Mouse (Mus musculus) retina, postnatal 1 day (tissue): ENCODE data around the gene Rpp21.
A peak's percentile ranks its signal among the peaks of the same experiment; 100 is the strongest.
"Not testable (repeated sequence)": the region's sequence is repeated elsewhere in the genome, so short reads cannot be mapped to it uniquely, and the experiment has no call there.

Experiments used
- DNase-seq: peaks from one replicate; pipeline ENCODE4 v3.0.0-alpha.2; 2012

The Rpp21 gene

DNA sequence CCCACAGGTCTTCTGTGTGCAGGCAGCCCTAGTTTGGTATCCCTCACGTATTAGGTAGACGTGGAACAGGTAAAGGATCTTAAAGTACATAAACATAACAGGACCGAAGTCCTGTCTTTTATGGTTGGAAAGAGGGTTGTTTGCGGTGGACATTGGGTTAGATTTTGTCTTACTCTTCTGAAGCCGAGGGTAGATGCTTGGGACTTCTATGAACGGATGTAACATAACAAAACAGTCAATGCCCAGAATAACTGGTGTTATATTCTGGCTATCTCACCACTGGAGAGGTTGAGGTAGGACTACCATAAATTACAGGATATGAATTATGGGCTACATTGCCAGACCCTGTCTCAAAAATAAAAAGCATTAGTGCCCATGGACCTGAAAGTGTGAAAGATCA, at the start of gene Rpp21:
Gene Rpp21, minus strand, starts transcription at position 101 of the 400 bp plus-strand sequence.
- no peak for DNase-seq

DNA sequence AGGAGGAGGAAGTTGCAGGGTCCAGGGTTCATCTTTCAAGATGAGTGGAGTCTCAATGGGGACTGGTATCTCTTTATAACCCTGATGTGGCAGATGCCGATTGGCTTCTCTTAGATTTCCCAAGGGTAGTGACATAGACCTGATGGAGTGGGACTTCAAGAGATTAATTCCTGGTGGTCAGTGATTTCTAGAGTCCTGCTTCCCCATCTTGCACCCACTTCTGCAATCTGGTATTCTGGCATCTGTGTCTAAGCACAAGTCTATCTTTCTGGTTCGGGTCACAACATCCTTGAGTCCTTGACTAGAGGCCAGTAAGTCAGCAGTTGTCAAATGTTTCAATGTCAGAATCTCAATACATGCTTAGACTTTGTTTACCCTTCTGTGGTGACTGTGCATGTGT, 28.5 kb upstream of the Rpp21 start, which contains the start of gene H2-M10.2:
Gene H2-M10.2, minus strand, starts transcription at position 101 of the 400 bp plus-strand sequence.
- no peak for DNase-seq

DNA sequence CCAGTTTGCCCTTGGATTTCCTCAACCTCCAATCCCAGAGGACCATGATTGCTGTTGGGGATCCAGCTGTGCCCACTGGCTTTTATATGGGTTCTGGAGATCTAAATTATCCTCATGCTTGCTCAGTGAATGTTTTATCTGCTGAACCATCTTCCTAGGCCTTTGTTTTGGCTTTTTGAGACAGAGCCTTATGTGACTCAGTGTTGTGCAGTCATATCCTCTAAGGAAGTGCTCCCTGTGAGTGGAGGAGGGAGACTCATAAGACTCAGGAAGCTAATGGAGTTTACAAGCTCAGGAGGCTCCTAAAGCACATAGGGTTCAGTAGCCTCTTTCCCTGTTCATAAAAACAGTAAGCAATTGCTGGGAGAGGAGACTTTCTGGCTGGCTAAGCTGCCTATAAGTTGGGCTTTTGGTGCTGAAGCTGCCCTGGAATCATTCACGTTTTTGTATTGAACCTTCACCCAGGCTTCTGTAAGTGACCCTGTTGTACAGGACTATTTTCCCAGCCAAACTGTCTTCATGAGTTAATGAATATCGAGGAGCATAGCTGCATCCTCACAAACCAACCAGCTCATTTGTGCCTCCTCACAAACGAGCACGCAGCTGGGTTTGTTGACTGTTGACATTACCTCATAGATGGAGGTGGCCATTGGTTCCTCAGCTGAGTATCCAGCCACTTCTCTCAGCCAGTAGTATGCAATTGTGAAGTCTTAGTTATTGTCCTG, 23.8 kb upstream of the Rpp21 start:
- no peak for DNase-seq

DNA sequence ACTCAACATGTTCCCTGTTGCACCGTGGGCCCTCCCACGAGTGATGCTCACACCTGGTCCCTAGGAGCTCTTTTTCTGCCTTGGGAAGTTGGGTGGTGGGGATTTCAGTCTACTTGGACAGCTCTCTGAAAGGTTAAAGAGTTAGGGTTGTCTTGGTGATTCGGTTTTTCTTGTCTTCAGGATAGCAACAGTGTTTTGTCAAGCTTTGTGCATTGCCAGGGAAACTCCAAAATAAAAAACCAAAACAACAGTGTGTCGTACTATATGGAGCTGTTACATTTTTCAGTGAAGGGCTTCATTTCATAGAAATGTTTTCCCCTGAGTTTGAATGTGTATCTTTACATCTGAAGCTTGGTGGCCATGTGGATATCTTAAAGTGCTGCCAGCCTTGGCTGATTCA, 16.9 kb upstream of the Rpp21 start:
- DNase-seq: no peak

DNA sequence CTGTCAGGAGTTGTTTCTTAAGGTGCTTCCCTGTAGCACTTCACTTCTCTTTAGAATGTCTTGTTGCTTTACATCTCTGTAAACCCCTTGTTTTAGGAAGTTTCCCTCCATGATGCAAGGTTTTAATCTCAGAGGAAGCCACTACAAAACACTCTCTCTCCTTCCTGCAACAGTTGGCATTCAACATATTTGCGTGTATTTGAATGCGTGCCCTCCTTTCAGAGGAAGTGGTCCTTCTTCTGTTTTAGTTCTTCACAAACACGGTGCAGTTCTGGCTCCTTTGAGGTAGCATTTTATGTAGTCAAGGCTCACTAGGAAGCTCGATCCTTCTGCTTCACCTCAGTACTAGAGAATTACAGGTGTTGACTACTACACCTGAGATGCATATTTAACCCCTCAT, 15.9 kb upstream of the Rpp21 start:
- DNase-seq: no peak

DNA sequence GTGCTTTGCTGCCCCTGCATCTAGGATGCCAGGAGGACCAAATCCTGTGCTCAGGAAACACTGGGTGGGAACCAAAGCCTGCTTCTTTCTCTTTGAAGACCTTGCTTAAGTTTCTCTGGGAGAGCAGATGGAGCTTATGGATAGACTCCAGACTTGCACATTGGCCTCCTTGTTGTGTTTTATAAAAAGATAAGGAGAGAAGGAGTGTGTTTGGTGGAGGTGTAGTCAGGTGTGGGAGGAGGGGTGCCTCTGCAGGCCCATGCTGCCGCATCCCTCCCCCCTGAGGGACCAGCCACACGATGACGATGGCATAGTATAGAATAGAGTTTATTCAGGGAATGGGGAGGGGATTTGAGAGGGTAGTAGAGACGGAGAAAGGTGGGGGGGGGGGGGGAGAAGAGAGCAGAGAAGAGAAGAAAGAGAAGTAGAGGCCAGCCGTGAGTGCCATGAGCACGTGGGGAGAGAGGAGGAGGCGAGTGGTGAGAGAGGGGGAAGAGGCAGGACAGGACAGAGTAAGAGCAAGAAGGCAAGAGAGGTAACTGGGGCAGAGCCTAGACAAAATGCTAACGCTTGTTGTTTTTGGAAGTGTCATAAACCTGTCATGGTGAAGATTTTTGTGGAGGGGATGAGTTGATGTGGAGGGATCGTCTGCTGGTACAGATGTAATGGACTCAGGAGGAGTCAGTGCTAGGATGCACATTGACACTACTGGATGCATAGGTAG, 14.9 kb upstream of the Rpp21 start:
- no peak for DNase-seq

DNA sequence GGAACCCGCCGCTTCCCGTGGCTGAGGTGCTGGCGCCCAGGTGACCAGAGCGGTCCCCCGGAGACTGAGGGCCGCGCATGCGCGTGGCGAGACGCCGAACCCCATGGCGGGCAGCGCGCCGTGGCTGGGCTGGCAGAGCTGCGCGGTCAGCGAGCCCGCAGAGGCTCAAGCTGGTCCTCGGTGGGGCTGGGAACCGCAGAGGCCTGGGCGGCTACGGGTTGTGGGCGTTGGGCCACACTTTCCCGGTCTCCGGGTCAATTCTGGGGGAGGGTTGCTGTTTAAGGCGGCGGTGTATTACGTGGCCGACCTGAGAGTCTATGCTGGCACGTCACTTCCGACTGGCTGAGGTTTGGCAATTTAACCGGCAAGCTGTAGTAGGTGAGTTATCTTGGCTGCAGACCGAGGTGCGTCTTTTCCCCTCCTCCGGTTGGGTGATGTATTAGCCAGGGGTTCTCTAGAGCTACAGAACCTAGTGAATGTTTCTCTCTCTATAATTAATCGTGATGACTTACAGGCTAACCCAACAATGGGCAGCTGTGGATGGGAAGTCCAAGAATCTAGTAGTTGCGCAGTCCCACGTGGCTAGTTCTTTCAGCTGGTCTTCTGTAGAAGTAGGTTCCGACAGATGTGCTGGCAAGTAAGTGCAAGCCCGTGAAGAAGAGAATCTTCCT, 13.9 kb upstream of the Rpp21 start, which contains the start of gene Trim39:
Gene Trim39, minus strand, starts transcription at position 662 of the 671 bp plus-strand sequence.
- DNase-seq: peak; percentile 86

DNA sequence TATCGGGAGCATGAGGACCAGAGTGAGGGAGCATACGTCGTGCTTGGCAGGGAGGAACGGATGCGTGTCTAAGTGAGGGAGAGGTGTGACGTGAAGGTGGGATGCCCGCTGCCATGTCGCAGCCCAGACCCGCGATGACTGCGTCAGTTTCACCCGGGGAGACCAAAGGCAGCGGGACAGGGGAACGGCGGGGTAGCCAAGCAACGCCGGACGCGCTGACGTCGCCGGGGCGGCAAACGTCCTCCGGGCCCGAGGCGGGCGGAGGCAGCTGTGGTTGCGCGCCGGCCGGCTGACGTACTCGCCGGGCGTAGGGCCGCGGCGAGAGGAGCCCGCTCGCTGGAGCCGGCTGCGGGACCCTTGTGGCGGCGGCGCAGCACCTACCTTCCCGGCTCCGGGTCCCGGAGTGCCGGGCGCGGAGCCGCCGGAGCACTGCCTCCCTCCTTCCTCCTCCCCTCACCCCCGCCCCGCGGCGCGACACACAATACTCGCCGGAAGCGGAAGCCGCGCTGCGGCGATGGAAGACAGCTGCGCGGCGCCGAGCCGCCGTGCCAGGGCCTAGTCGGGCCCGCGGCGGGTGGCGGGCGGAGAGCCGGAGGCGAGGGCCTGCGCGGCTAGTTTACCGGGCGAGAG, 13.2 kb upstream of the Rpp21 start:
- peak; percentile 94 for DNase-seq

DNA sequence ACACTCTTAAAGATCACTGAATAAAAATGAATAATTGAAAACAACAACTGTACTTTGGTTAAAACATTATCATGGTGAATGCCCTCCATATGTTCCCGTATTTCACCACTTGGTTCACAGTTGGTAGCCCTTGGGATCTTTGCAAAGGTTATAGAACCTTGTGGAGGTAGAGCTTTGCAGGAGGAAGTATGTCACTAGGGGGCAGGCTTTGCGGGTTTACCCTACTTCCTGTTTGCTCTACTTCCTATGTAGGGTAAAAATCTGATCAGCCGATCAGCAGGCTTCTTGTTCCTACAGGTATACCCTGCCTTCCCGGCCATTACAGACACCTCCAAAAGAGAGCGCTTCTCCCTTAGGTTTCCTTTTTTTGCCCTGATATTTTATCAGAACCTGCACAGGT, 8.0 kb upstream of the Rpp21 start:
- DNase-seq: peak; percentile 11

DNA sequence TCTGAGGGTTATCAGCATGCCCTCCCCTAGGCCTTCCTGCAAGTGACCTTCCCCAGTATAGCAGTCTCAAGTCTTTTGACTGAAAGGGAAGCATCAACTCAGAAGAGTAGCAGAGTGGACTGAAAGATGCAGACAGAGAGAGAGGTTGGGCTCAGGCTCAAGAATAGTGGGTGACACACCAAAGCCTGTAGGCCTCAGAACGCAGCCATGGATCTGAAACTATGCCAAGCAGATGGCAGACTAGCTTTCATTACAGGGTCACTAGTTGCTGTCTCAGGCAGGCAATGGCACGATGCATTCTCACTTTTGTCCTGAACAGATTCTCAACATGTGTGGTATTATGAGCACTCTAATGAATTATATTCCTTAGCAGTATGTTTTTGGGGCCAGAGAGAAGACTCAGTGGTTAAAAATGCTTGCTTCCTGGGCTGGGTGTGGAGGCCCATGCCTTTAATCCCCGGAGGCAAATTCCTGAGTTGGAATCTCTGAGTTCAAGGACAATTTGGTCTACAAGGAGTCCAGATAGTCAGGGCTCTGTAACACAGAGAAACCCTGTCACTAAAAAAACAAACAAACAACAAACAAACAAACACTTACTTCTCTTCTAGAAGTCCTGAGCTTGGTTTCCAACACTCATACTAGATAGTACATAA, 6.5 kb upstream of the Rpp21 start:
- no peak for DNase-seq

DNA sequence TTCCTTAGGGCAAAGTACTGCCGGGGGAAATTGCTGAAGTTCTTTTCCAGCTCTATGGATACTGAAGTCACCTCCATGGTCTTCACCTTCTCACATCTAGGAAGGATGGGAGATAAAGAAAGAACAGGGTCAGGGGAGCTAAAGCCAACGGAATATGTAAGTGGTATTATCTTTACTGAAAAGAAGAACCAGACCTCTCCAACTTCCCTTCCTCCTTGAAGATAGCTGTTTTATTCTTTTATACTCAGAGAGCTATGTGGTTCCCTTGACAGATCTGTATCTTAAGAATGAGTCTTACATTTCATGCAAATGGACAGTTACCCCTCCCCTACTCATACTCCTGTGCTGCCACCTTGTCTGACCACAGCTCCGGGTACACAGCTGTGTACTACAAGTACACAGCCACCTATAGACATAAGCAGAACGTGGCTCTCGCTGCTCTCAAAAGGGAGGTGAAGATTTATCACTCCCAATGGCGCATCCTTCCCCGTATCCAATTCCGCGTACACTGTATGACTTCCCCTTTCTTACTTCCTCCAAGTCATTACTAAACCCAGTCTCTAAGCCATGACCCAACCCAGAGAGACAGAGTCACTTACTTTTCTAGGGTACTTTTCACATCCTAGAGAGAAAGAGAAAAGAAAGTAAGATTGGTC, 3.8 kb upstream of the Rpp21 start:
- DNase-seq: no peak

DNA sequence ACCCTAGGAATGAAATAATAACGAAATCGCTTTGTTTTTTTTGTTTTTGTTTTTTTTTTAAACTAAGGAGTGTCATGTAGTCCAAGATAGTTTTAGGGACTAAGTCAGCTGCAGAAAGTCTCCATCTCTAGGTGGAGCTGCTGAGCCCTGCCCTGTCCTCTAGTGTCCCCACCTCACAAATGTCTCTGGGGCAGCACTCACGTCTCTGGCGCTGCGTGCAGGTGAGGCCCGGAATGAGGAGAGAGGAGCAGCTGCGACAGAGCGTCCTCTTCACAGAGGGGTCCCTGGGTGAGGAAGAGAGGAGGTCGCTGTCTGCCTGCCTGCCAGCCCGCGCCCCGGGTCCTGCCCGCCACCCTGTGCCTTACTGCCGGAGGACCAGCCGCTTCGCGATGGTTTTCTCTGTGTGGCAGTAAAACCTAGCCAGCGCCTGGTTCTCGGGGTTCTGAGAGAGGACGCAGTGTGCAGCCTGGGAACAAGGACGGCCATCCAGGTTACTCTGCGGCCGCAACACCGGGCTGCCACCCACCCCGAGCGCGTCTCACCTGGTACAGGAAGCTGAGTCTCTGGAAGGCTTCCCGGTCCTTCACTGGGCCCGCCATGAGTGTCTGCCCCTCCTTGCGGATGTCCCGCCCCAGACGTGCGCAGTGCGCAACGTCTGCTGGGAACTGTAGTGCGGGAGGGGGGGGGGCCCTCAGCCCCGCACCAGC, 475 bp downstream of the Rpp21 start:
- DNase-seq: peak; percentile 83

DNA sequence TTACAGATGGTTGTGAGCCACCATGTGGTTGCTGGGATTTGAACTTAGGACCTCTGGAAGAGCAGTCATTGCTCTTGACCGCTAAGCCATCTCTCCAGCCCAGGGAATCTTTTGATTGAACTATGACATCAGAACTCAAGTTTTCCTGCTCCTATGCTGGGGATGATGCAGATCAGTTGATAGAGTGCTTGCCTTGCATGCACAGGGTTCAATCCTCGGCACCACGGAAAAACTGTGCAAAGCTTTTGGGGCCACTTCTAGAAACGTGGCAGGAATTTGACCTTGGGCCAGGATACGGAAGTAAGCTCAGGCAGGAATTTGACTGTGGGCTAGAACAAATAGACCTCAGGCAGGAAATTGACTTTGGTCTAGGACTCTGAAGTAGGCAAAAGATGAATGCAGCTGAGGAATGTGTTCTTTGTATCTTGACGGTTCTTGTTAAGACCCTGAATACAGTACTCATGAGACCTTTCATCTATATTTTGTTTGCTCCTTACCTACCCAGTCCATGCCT, 4.7 kb downstream of the Rpp21 start:
- DNase-seq: no peak

DNA sequence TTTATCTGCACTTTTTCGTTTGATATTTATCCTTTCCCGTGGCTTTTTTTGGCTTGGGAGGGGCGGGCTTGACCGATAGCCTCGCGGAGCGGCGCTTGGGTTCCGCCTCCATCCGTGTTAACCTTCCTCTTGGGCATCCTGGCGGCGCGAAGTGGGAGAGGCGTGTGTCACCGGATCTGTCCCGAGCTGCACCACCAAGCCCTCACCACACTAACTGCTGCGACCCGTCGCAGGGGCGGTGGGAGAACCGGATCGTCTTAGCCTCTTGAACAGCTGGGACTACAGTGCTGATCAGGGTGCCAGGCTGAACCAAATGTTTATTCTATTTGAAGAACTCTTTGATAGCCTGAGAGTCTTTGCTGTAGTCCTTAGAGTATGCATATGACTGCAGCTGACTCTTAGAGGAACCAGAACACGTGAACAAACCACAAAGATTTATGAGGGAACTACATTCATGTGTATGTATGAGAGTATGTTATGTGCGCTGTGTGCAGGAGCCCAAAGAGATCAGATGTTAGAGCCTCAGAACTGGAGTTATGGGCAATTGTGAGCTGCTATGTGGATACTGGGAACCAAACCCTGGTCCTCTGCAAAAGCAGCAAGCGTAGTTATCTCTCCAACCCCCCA, 5.5 kb downstream of the Rpp21 start:
- DNase-seq: peak; percentile 34

DNA sequence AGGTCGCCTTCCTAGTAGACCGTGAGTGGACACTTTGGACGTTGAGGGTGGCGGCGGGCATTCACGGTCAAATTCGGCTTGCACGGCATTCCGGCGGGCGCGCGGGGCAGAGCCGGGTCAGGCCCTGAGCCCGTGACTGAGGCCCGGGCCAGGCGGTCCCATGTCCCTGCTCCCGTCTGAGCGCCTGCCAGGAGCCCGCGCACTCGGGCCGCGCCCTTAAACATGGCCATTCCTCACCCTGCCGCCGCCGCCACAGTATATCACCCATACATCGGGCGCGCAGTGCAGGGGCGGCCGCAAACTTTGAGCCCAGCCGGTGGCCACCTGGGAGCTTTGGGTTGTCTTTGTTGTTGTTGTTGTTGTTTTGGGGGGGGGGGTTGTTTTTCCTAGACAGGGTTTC, 9.0 kb downstream of the Rpp21 start:
- DNase-seq: no peak

DNA sequence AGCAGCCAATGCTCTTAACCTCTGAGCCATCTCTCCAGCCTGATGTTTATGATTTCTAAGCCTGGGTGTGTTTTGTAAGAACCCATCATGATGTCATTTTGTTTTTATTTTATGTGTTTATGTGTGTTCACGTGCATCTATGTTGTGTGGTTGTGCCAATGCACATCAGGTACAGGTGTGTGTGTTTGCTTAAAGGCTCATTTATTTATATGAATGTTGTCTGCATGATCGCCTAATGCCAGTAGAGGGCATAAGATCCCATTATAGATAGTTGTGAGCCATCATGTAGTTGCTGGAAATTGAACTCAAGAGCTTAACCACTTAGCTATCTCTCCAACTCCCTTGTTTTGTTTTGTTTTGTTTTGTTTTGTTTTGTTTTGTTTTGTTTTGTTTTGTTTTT, 12.1 kb downstream of the Rpp21 start:
- DNase-seq: no peak

DNA sequence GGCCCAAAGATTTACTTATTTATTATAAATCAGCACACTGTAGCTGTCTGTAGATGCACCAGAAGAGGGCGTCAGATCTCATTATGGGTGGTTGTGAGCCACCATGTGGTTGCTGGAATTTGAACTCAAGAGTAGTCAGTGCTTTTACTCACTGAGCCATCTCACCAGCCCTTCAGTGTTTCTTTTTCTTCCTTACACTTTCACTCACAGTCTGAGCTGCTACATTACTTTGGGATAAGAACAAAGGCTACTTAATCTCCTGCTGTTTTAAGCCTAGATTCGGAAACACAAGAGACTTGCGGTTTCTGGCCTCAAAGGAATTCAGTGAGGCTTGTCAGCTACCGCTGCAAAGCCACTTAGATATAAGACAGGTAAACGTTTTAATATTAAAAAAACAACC, 13.8 kb downstream of the Rpp21 start:
- DNase-seq: no peak

DNA sequence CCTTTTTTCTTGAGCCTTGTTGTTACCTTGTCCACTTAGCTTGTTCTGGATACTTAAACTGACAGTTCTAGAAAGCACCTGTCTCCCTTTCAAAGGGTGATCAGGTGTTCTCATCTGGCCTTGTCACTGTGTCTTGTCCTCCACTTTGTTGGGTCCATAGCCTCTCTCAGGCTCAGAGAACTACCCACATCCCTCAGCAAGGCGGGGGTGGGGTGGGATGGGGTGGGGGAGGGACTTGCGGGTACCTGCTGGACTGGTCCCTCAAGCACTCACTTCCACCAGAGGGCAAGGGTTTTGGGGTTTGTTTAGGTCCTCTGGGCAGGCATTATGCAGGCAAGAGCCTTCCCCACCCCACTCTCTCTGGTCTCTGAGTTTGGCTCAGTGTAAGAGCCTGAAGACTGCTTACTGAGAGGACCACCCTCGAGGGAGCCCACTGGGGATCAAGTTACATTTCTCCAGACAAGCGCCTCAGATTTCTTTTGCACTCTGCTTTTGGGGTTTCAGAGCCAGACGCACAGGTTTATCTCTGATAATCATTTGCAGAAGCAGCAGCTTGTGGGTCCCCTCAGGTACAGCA, 17.1 kb downstream of the Rpp21 start:
- no peak for DNase-seq

DNA sequence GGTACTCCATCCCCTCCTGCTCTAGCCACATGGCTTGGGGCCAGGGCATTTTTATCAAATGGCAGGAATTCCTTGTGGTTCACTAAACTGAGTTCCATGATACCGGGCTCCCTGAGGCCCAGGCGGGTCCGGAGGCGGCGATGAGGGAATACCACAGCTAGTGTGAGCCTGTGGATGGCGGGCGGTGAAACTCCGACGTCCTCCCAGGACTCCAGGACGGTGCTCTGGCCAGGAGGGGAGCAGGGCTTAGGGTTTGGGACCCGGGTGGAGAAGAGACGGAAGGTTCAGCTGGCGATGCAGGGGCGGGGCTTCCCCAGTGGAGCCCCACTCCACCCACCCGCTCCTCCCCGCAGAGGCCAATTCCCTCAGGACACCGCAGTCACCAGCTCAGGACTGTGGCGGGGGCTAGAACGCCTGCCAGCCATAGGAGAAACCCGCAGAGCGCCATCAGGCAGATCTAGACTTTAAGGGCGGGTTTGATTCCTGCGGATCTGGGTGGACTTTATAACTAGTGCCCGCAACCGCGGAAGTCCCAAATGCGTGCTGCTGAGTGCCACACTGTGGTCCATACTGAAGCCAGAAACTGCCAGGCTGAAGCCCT, 20.4 kb downstream of the Rpp21 start:
- DNase-seq: peak; percentile 58

DNA sequence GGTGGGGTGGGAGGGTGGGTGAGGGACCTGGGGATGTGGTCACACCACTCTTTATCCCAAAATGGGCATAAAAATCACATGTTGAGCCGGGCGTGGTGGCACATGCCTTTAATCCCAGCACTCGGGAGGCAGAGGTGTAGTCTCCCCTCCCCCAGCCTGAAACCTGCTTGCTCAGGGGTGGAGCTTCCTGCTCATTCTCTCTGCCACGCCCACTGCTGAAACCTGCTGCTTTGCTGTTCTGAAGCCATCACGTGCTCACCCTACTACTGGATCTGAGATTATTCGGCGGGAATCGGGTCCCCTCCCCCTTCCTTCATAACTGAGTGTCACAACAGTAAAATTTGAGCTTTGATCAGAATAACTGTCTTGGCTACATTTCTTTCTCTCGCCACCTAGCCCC, 22.6 kb downstream of the Rpp21 start:
- not testable (repeated sequence) for DNase-seq
